Mouse (Mus musculus) CH12.LX (cell line): ENCODE measurements around the gene Fam217b.

Experiments
- CTCF ChIP-seq, 2 experiments: IDR thresholded peaks in 1 of 2; conservative IDR thresholded peaks in 1 of 2; 2 replicates each; pipeline ENCODE4 v1.5.1; 2011 to 2012; ENCODE audit warnings: low read depth in 2 of 2, low read length in 2 of 2, improper control_type of control experiment in 1 of 2, inconsistent platforms in 1 of 2, mild to moderate bottlenecking in 1 of 2, moderate library complexity in 1 of 2
- GABPA ChIP-seq: IDR thresholded peaks from 2 replicates; pipeline ENCODE4 v1.6.1; 2012; ENCODE audit warnings: low read depth, low read length, improper control_type of control experiment, inconsistent platforms; ENCODE audit not compliant: insufficient replicate concordance
- SIN3A ChIP-seq: IDR thresholded peaks from 2 replicates; pipeline ENCODE4 v1.6.1; 2012; ENCODE audit warnings: low read length, improper control_type of control experiment, inconsistent platforms
- TCF12 ChIP-seq: IDR thresholded peaks from 2 replicates; pipeline ENCODE4 v1.6.1; 2014; ENCODE audit warnings: low read depth, mild to moderate bottlenecking, inconsistent platforms, low read length, improper control_type of control experiment
- USF1 ChIP-seq: IDR thresholded peaks from 2 replicates; pipeline ENCODE4 v1.6.1; 2014; ENCODE audit warnings: low read depth, mild to moderate bottlenecking, inconsistent platforms, low read length, improper control_type of control experiment

DNA sequence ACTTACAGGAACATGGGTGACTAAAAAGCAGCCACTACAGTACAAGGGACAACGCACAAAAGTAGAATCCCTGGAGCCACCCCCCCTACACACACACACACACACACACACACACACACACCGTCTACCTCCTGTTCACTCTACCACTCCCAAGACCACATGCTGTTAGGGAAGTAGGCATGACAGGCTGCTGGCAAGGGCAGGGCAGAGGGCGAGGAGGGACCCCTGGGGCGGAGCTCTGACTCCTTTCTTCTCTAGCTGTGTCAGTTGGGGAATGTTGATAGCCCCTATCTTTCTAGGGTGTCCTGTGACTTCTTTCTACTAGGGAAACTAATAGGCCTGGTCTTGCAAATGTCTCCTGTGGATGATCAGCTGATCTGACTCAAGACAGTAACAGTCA lies 2.6 kb downstream of the Fam217b start:
- TF ChIP-seq TCF12 (no peak), USF1 (no peak), GABPA (no peak), CTCF (conservative IDR thresholded peaks at IDR 0.05 in 1 of 2, IDR thresholded peaks at IDR 0.05 in 1 of 2; ENCODE audit: low read depth in 2 of 2, low read length in 2 of 2) (no peak), SIN3A (no peak)
